Mouse (Mus musculus) midbrain, embryonic 14.5 days (tissue): ENCODE measurements at regions not wholly inside any gene's neighbourhood (a gene's known extent, or its start where the extent isn't known, plus 50 kb on each side); places are given as distances from the start of the nearest gene placed in this dataset.
A peak's percentile ranks its signal among the peaks of the same experiment; 100 is the strongest.

ENCODE experiments used
- ATAC-seq: fragments of 200-750 bp; cut with Nextera tagmentation; 2 replicates; pipeline ENCODE4 v1.8.0; 2017; ENCODE audit warnings: moderate number of reproducible peaks, moderate library complexity; ENCODE audit not compliant: low FRiP score, low TSS enrichment
- DNase-seq: peaks from one replicate; pipeline ENCODE4 v3.0.0-alpha.2; 2015
- H3K27ac ChIP-seq: fragments of 300-500 bp; sonication (generic); replicated peaks from 2 replicates; pipeline ENCODE4 v1.5.1; 2014; ENCODE audit warnings: mild to moderate bottlenecking, low read depth, low read length, moderate library complexity
- H3K27me3 ChIP-seq: fragments of 300-500 bp; sonication (generic); 2 replicates; pipeline ENCODE4 v1.6.1; 2014; ENCODE audit warnings: low read length, control low read depth, mixed read lengths; ENCODE audit not compliant: control insufficient read depth, insufficient read depth
- H3K36me3 ChIP-seq: fragments of 300-500 bp; sonication (generic); 2 replicates; pipeline ENCODE4 v1.6.1; 2014; ENCODE audit warnings: low read length, control low read depth; ENCODE audit not compliant: control insufficient read depth, insufficient read depth
- H3K4me1 ChIP-seq: fragments of 300-500 bp; sonication (generic); 2 replicates; pipeline ENCODE4 v1.6.1; 2014; ENCODE audit warnings: mild to moderate bottlenecking, antibody characterized with exemption, low read length, control low read depth; ENCODE audit not compliant: control insufficient read depth, insufficient read depth
- H3K4me2 ChIP-seq: fragments of 300-500 bp; sonication (generic); 2 replicates; pipeline ENCODE4 v1.6.1; 2014; ENCODE audit warnings: mild to moderate bottlenecking, low read length, moderate library complexity
- H3K4me3 ChIP-seq: fragments of 300-500 bp; sonication (generic); replicated peaks from 2 replicates; pipeline ENCODE4 v1.5.1; 2014; ENCODE audit warnings: low read depth, low read length
- H3K9ac ChIP-seq: fragments of 300-500 bp; sonication (generic); replicated peaks from 2 replicates; pipeline ENCODE4 v1.6.1; 2014; ENCODE audit warnings: mild to moderate bottlenecking, low read length, moderate library complexity
- H3K9me3 ChIP-seq: fragments of 300-500 bp; sonication (generic); 2 replicates; pipeline ENCODE4 v1.6.1; 2016; ENCODE audit warnings: low read length, control low read depth, mixed read lengths; ENCODE audit not compliant: control insufficient read depth
- whole genome bisulfite sequencing: fragments of 180-500 bp; shearing (Covaris S2); extraction: QIAGEN DNeasy Blood & Tissue Kit; methylation state at CpG from one replicate; pipeline ENCODE4 v1.1.7; 2014; 5-methylcytosine and 5-hydroxymethylcytosine counted together

DNA sequence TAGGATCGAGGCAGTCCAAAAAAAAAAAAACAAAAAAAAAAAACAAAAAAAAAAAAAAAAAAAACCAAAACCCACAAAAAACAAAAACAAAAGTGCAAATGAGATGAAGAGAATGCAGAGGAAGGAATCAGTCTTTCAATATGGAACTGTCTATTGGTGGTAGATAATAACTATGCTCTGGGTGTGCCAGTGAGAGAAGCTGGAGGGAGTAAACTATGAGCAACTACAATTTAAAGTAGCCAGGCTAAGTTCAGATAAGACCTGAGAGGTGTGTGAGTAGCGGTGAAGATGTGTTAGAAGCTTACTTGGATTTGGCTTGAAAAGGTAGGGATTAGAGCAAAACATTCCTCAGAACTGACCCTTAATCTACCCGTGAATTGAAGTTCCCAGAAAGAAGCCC lies 200.1 kb upstream of the Egfl6 start:
- Histone ChIP-seq H3K4me2 (no peak overlapping the region), H3K9ac (no peak overlapping the region), H3K4me1 (no peaks in the 10 kb centered on the region), H3K36me3 (no peaks in the 10 kb centered on the region), H3K27me3 (no peaks in the 10 kb centered on the region), H3K27ac (no peak overlapping the region), H3K9me3 (no peaks in the 10 kb centered on the region), H3K4me3 (no peak overlapping the region)
- DNase-seq (no peak), ATAC-seq (no peak)
- WGBS = 67% methylated on average over 3 of the region's 3 CpGs

DNA sequence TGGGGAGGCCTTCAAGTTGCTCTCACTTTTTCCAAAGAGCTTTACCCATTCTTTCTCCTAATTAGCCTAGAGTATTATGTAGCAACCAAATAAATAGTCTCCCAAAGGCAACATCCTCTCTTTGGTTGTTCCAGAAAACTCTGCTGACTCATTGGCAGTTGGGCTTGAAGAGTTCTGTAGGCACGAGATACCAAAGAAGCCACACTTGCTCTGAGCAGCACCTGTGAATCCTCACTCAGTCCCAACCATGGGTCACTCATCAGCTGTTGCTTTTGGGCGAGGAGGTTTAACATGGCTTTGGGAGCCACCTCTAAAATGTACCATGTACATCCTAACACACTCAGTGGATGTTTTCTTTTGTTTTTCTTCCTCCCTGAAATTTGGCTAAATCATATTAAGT lies 197.9 kb upstream of the Egfl6 start:
- Histone ChIP-seq H3K9ac (no peak overlapping the region), H3K27ac (no peak overlapping the region), H3K4me1 (no peaks in the 10 kb centered on the region), H3K9me3 (no peaks in the 10 kb centered on the region), H3K4me3 (no peak overlapping the region), H3K36me3 (no peaks in the 10 kb centered on the region), H3K4me2 (no peak overlapping the region), H3K27me3 (no peaks in the 10 kb centered on the region)
- 83% methylated on average over 2 of the region's 2 CpGs for WGBS
- no peak for ATAC-seq
- DNase-seq = no peak

DNA sequence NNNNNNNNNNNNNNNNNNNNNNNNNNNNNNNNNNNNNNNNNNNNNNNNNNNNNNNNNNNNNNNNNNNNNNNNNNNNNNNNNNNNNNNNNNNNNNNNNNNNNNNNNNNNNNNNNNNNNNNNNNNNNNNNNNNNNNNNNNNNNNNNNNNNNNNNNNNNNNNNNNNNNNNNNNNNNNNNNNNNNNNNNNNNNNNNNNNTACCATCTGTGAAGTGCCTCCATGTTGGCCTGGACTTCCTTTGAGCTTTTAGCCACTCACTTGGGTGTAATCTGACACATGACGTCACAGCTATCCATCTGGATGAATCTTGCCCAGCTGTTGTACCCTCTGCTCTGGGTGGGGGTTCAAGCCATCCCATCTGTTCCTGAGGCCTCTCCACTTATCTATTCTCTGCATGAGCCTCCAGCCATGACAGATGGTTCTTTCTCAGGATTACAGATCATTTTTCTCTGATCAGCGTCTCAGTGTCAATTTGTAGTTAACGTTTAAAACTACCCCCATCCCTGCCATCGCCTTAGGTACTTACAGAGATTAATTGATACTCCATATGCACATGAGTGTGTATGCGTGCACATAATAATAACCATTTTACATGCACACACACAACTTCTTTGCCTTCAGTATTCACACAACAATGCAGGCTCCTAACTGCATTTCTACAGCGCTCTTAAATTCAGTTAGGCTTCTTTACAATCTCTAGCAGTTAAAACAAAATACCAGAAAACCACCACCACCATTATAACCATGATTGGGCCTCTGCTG lies 194.0 kb upstream of the Egfl6 start:
- no peaks in the 10 kb centered on the region for H3K9me3 ChIP-seq
- no peak overlapping the region for H3K27ac ChIP-seq
- H3K27me3 ChIP-seq = no peaks in the 10 kb centered on the region; the same call in 1 of the 2 replicates
- no peaks in the 10 kb centered on the region for H3K4me1 ChIP-seq
- no peaks in the 10 kb centered on the region for H3K36me3 ChIP-seq
- 55% methylated on average over 6 of the region's 6 CpGs for WGBS
- DNase-seq (peak; percentile 21), ATAC-seq (peak; percentile 63; the same call in 1 of the 2 replicates)
- no peak overlapping the region for H3K9ac ChIP-seq
- H3K4me2 ChIP-seq = no peak overlapping the region
- no peak overlapping the region for H3K4me3 ChIP-seq

DNA sequence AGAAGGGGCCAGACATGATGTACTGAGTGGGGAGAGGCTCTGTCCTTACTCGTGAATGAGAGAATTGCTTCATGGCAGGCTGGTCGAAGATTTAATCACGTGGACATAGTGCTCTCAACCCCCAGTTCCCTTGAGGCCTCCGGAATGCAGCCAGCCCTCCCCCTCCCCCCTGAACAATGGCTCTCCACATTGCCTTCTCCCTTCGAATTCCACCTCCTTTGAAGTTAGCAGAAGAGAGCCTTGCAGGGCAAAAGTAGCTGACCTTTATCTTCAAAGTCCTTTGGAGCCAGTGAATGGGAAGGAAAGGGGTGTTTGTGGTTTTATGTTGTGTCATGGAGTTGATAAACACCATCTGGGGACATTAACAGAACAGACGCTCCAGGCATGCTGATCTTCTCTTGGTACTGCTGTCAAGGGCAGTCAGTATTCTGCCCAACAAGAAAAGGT lies 187.9 kb upstream of the Egfl6 start:
- no peak; the same call in 1 of the 2 replicates for ATAC-seq
- no peak overlapping the region for H3K4me3 ChIP-seq
- H3K4me1 ChIP-seq = no peaks in the 10 kb centered on the region
- no peaks in the 10 kb centered on the region for H3K9me3 ChIP-seq
- DNase-seq = peak; percentile 47
- no peaks in the 10 kb centered on the region; the same call in 1 of the 2 replicates for H3K27me3 ChIP-seq
- H3K36me3 ChIP-seq = no peaks in the 10 kb centered on the region
- no peak overlapping the region for H3K9ac ChIP-seq
- H3K27ac ChIP-seq = no peak overlapping the region
- no peak overlapping the region for H3K4me2 ChIP-seq
- WGBS = 24% methylated on average over 6 of the region's 6 CpGs

DNA sequence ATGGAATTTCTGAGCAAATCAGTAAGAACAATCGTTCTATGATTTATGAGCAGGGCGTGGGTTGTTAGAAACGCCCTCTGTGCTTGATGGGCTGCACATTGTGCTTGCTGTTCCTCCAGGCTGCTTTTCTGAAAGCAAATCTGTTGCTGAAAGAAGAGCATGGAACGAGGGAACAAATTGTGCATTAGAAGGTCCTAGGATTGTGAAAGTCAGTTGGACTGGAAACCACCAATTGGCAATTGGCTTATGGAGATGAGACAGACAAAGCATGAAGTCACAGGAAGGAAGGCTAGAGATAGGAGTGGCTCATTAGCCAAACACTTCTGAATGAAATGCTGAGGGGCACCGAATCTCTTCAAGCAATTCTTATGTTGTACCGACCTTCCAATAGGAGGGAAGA lies 181.5 kb upstream of the Egfl6 start:
- DNase-seq = no peak
- Histone ChIP-seq H3K36me3 (no peaks in the 10 kb centered on the region), H3K9ac (no peak overlapping the region), H3K9me3 (no peaks in the 10 kb centered on the region), H3K4me1 (no peaks in the 10 kb centered on the region), H3K4me3 (no peak overlapping the region), H3K27me3 (no peaks in the 10 kb centered on the region; the same call in 1 of the 2 replicates), H3K4me2 (no peak overlapping the region), H3K27ac (no peak overlapping the region)
- WGBS = 85% methylated on average over 6 of the region's 6 CpGs
- ATAC-seq = no peak

DNA sequence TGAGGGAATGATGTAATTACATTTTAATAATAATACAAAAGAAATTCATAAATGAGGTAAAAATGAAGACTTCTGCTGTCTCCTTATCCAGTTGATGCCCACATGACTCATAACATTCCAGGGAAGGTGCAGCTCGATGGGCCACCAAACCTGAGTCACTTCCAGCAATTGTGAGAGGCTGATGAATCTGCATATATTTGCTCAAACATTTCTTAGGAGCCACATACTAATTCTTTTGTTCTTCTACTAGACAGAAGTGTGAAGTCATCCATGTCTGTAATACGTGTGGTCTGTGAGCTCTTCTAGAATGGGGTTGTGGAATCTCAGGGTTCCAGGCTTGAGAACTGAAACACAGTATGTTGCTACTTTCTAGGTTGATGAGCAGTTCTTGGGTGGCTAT lies 180.1 kb upstream of the Egfl6 start:
- H3K27ac ChIP-seq = no peak overlapping the region
- no peak overlapping the region for H3K4me2 ChIP-seq
- H3K27me3 ChIP-seq = no peaks in the 10 kb centered on the region; the same call in 1 of the 2 replicates
- no peak overlapping the region for H3K9ac ChIP-seq
- H3K9me3 ChIP-seq = no peaks in the 10 kb centered on the region
- no peaks in the 10 kb centered on the region for H3K36me3 ChIP-seq
- no peak overlapping the region for H3K4me3 ChIP-seq
- no peaks in the 10 kb centered on the region for H3K4me1 ChIP-seq
- ATAC-seq = no peak
- 80% methylated on average over 2 of the region's 2 CpGs for WGBS
- DNase-seq = no peak

DNA sequence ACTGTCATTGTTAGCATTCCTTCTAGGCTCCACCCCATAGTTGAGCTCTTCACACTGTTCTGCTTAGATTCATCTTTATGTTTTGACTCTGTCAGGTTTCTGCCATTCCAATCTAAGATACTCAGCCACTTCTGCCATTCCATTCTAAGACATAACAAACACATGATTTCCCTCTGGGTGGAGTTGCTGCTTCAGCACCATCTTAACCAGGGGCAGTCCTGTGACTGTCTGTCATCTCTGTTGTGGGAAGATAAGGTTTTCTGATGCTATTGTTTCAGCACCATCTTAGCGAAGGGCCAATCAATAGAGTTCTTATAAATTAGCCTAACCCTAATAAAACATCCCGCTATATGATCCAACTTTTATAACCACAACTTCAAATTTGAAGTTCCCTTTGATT lies 176.6 kb upstream of the Egfl6 start:
- H3K27me3 ChIP-seq = no peaks in the 10 kb centered on the region
- no peak overlapping the region for H3K4me3 ChIP-seq
- no peak overlapping the region for H3K4me2 ChIP-seq
- DNase-seq (no peak), ATAC-seq (no peak)
- H3K36me3 ChIP-seq = no peaks in the 10 kb centered on the region
- no peaks in the 10 kb centered on the region for H3K4me1 ChIP-seq
- H3K9ac ChIP-seq = no peak overlapping the region
- H3K9me3 ChIP-seq = no peaks in the 10 kb centered on the region
- WGBS = 90% methylated on average over 2 of the region's 2 CpGs
- H3K27ac ChIP-seq = no peak overlapping the region

DNA sequence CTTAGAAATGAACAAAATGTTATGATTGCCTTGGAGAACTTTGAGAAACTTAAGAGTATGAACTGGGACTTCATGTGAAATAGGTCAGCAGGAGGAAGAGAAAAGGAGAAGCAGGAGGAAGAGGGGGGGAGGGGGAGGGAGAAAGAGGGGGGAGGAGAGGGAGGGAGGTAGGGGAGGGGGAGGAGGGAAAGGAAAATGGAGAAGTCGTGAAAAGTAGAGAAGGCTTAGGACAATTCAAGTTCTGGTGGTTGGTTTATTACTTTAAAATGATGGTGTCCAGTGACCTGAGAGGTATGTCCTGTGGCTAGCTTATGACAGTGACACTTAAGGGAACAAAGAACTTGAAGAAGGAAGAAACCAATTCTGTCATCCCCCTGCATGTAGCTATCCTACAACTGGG lies 171.6 kb upstream of the Egfl6 start:
- H3K9ac ChIP-seq = no peak overlapping the region
- DNase-seq = no peak
- no peak overlapping the region for H3K27ac ChIP-seq
- H3K4me2 ChIP-seq = no peak overlapping the region
- H3K27me3 ChIP-seq = no peaks in the 10 kb centered on the region
- WGBS = 44% methylated on average over 1 of the region's 1 CpGs
- ATAC-seq = no peak
- no peaks in the 10 kb centered on the region for H3K36me3 ChIP-seq
- no peaks in the 10 kb centered on the region for H3K4me1 ChIP-seq
- H3K9me3 ChIP-seq = no peaks in the 10 kb centered on the region
- no peak overlapping the region for H3K4me3 ChIP-seq

DNA sequence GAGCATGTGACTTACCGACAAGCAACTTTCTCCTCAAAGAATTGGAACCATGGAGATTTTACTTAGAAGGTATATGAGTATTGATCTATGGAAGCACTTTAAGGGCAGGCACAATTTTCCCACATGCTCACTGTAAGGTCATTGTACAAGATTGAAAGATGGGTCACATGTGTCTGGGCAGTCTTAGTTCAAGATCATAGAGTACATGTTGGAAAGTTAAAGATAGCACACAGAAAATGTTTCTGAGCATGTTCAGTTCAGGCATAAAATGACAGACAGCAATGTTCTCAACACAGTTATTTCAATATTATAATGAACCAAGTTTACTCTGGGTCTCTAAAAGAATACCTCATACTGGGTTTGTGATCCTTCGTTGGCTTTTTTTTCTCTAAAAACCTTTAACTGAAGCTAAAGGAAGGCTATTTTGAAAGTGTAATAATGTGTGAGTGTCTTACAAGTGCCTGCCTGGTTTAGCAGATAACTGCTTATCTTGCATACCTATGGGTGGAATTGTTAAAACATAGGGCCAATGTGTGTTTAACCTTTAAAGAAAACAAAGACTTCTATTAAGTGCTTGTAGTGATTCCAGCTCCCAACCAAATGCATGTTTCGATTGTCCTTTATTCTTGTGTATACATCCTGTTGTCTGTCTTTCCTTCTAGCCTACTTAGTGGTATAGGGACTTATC lies 169.6 kb upstream of the Egfl6 start:
- 88% methylated on average over 3 of the region's 3 CpGs for WGBS
- DNase-seq (no peak), ATAC-seq (no peak)
- Histone ChIP-seq H3K27me3 (no peaks in the 10 kb centered on the region), H3K36me3 (no peaks in the 10 kb centered on the region), H3K4me1 (no peaks in the 10 kb centered on the region), H3K4me3 (no peak overlapping the region), H3K9ac (no peak overlapping the region), H3K9me3 (no peaks in the 10 kb centered on the region), H3K27ac (no peak overlapping the region), H3K4me2 (no peak overlapping the region)
